Mouse (Mus musculus) cerebellum, adult 2 months (tissue): Measurements from ENCODE around the gene Aldh3b3. TPM values are rescaled to one million over a fixed set of nuclear protein-coding genes. Genes with fewer than 3 reads are reported as not detected.

Experiments
- DNase-seq, 2 experiments: peaks; one replicate each; pipeline ENCODE4 v3.0.0; 2021
- H3K27ac ChIP-seq: fragments of 200-500 bp; 2 replicates; pipeline ENCODE4 v1.5.1; 2012; ENCODE audit warnings: low read length, control low read depth, inconsistent platforms; ENCODE audit not compliant: insufficient read depth
- H3K27me3 ChIP-seq: fragments of 200-500 bp; 2 replicates; pipeline ENCODE4 v1.6.1; 2012; ENCODE audit warnings: inconsistent platforms, mild to moderate bottlenecking, low read length, moderate library complexity; ENCODE audit not compliant: control insufficient read depth, insufficient read depth
- H3K4me1 ChIP-seq: fragments of 200-500 bp; 2 replicates; pipeline ENCODE4 v1.6.1; 2011; ENCODE audit warnings: low read length; ENCODE audit not compliant: control insufficient read depth, insufficient read depth
- H3K4me3 ChIP-seq: fragments of 200-500 bp; replicated peaks from 2 replicates; pipeline ENCODE3; 2011; ENCODE audit warnings: mild to moderate bottlenecking, low read depth, low read length, control low read depth; ENCODE audit not compliant: insufficient read depth
- CTCF ChIP-seq: fragments of 200-500 bp; IDR thresholded peaks from 2 replicates; pipeline ENCODE4 v1.5.1; 2011; ENCODE audit warnings: low read depth, mild to moderate bottlenecking, control low read depth, low read length, moderate library complexity, borderline replicate concordance; ENCODE audit not compliant: insufficient read depth
- POLR2A ChIP-seq: fragments of 200-500 bp; IDR thresholded peaks from 2 replicates; pipeline ENCODE4 v1.6.1; 2011; ENCODE audit warnings: low read length, control low read depth, borderline replicate concordance; ENCODE audit not compliant: insufficient read depth
- WGBS: fragments of 180-500 bp; shearing (Covaris S2); methylation state at CpG from one replicate; pipeline ENCODE4 v1.1.7; 2018; 5-methylcytosine and 5-hydroxymethylcytosine counted together
- polyA plus RNA-seq: library from polyadenylated mRNA; depleted of rRNA; stranded (reverse); fragments of >200 nt; gene quantifications from 2 replicates; pipeline ENCODE4 v1.2.3, GENCODE M21; 2012

The Aldh3b3 gene
- polyA plus RNA-seq, 1 experiment: 0.11 TPM

DNA sequence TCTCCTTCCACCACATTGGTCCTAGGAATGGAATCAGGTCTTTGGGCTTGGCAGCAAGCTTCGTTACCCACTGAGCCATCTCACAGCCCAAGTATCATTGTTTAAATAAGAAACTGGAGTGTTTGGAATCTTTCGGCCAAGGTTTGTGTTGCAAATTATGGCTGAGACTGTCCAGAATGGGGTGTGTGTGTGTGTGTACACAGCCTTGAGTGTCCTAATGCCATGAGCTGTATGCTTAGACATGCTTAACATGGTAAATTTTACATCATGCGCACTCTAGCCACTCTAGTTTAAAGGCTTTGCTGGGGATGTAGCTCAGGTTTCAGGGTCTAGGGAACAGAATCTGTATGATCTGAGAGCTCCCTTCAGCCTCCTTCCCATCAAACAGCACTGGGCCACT, 37.1 kb downstream of the Aldh3b3 start:
- H3K27ac ChIP-seq: no peak overlapping the region
- H3K4me3 ChIP-seq: no peak overlapping the region
- DNase-seq: no peak
- no peak for TF ChIP-seq POLR2A
- no peak for TF ChIP-seq CTCF
- no peaks in the 10 kb centered on the region for H3K27me3 ChIP-seq
- whole genome bisulfite sequencing: 90% methylated on average over 3 of the region's 3 CpGs
- no peaks in the 10 kb centered on the region for H3K4me1 ChIP-seq

DNA sequence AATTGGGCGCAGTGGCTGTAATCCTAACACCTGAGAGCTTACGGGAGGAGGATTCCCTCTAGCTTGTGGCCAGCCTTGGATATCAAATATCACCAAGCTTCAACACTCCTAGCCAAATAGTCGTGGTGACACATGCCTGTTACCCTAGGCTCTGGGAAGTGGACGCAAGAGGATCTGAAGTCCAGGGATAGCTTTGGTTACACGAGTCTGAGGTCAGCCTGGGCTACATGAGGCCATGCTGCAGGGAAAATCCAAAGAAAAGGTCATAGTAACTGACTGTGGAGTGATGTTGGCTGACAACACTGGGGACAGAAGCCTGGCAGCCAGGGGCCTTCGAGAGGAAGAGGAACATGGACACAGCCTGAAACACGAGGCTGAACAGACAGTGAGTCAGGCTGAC, 37.7 kb downstream of the Aldh3b3 start:
- TF ChIP-seq CTCF (no peak), POLR2A (no peak)
- Histone ChIP-seq H3K4me3 (no peak overlapping the region), H3K27ac (no peak overlapping the region), H3K4me1 (peaks cover 3% of the 10 kb centered on the region; the same call in 1 of the 2 replicates), H3K27me3 (no peaks in the 10 kb centered on the region)
- WGBS: 76% methylated on average over 7 of the region's 7 CpGs
- DNase-seq: no peak

DNA sequence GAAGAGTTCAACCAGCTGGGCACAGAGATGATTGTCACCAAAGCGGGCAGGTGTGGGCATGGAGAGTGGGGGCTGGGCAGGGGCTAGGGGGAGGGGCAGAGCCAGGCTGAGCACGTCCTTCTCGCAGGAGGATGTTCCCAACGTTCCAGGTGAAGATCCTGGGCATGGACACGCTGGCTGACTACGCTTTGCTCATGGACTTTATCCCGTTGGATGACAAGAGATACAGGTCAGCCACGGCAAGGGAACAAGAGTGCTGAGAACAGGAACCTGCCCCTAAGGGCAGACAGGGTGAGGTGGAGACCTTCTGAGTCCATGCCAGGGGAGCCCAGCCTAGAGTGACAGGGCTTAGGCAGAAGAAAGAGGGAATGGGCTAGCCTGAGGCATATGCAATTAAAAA, 38.3 kb downstream of the Aldh3b3 start:
- H3K4me1 ChIP-seq: peaks cover 9% of the 10 kb centered on the region; the same call in 1 of the 2 replicates
- no peaks in the 10 kb centered on the region for H3K27me3 ChIP-seq
- no peak overlapping the region for H3K4me3 ChIP-seq
- no peak for TF ChIP-seq CTCF
- no peak for TF ChIP-seq POLR2A
- 76% methylated on average over 8 of the region's 8 CpGs for WGBS
- DNase-seq: no peak
- H3K27ac ChIP-seq: no peak overlapping the region

DNA sequence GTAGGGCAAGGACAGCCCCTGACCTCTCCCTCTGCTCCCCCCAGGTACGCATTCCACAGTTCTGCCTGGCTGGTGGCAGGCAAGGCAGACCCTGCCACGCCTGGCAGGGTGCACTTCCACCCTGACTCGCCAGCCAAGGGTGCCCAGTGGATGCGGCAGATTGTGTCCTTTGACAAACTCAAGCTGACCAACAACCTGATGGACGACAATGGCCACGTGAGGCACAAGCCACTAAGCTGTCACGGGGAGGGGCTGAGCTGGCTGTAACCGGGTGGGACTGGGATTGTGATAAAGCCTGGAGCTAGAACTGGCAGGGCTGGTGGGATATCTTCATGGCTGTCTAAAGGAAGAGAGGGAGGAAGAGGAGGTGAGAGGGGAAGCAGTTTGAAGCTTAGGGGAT, 38.8 kb downstream of the Aldh3b3 start:
- Histone ChIP-seq H3K27me3 (no peaks in the 10 kb centered on the region), H3K27ac (no peak overlapping the region), H3K4me3 (no peak overlapping the region), H3K4me1 (peaks cover 9% of the 10 kb centered on the region; the same call in 1 of the 2 replicates)
- WGBS: 41% methylated on average over 8 of the region's 8 CpGs
- no peak for DNase-seq
- TF ChIP-seq POLR2A (no peak), CTCF (no peak)

DNA sequence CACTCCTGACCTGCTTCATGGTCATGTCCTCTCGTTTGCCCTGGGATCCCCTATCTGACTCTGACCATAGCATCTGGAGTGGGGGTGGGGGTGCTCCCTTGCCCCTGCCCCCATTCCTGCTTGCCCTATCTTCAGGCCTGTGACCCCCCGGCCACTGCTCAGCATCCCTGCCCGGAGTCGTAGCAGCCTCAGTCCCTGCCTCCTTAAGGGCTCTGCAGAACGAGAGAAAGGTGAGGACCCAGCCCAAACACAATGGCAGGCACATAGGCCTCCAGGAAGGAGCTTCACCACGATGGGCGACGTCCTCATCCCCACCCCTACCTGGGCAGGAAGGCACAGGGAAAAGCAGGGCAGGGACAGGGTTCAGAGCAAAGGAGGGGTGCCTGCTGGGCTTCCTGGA, 39.9 kb downstream of the Aldh3b3 start:
- WGBS: 80% methylated on average over 8 of the region's 8 CpGs

DNA sequence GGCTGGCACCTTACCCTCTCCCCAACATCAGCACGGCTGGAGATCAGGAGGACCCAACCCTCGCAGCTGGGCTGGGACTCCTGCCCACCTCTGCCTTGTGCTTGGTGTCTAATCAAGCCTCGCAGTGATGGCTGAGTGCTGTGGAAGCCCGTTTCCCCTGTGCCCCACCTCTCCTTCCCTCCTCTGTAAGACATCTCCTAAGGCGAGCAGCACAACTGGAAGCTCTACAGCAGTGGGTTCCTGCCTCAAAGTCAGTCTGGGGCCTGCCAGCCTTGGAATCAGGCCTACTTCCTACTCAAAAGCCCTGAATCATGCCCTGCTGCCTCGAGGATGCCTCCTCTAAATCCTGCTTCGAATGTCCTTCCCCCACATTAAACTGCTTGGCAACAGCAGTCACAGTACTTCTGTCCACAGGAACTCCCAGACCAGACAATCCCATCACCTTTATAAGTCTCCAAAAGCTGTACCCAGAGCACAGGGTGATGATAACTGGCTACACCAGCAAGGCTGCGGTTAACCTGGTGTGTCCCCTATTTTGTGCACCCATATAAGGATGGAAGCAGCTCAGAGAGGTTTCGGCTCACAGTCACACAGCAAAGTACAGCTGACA, 40.8 kb downstream of the Aldh3b3 start:
- TF ChIP-seq CTCF (no peak), POLR2A (no peak)
- H3K4me3 ChIP-seq: no peak overlapping the region

More for the DNA sequence above, 39.9 kb downstream of the Aldh3b3 start:
- DNase-seq: no peak
- Histone ChIP-seq H3K4me1 (peaks cover 9% of the 10 kb centered on the region; the same call in 1 of the 2 replicates), H3K27ac (no peak overlapping the region), H3K27me3 (no peaks in the 10 kb centered on the region), H3K4me3 (no peak overlapping the region)
- TF ChIP-seq POLR2A (no peak), CTCF (no peak)

DNA sequence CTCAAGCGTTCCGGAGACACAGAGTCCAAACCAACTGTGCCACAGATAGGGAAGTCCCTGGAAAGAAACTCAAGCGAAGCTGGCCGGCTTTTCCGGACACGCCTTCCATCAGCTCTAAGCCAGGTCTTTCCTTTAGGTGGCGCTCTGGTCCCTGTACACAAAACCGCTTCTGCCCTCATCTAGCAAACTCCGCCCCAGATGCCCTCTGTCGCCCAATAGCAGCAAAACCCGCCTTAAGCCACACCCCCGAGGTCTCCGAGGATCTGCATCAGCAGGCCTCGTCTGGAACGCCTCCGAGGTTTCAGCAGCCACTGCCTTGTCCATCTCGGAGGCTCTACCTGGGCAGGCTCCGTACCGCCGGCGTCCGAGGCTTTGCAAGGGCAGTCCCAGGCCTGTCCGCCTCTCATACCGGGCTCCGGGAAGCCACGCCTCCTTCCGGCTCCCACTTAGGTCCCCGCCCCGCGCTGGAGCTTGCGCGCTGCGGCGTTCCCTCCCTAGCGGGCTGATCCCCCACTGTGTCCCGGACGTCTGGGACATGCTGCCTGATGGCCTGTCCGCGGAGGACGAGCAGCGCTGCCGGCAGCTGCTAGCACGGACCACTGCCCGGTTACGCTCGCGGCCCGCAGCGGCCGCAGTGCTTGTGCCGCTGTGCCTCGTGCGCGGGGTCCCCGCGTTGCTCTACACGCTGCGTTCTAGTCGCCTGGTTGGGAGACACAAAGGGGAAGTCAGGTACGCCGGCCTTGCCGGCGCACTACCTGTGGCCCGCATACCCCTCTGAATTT, 41.9 kb downstream of the Aldh3b3 start, which contains the start of the genes Nudt8 and Gm49405:
TSS of gene Nudt8 (plus strand) at position 462 of the 782 bp plus-strand sequence.
TSS of gene Gm49405 (plus strand) at position 508 of the 782 bp plus-strand sequence.
- Histone ChIP-seq H3K27me3 (no peaks in the 10 kb centered on the region), H3K27ac (peak within 1 kb of the TSS; percentile 71), H3K4me1 (peaks cover 9% of the 10 kb centered on the region; the same call in 1 of the 2 replicates), H3K4me3 (peak within 1 kb of the TSS; percentile 52)
- TF ChIP-seq CTCF (peak; percentile 70; the same call in 1 of the 2 replicates), POLR2A (peak; percentile 94)
- under 1% methylated on average over 64 of the region's 64 CpGs for WGBS
- DNase-seq: peak; percentile 97 to 98

More for the DNA sequence above, 40.8 kb downstream of the Aldh3b3 start:
- no peaks in the 10 kb centered on the region for H3K27me3 ChIP-seq
- DNase-seq: no peak
- whole genome bisulfite sequencing: 71% methylated on average over 9 of the region's 9 CpGs
- H3K27ac ChIP-seq: no peak overlapping the region
- peaks cover 9% of the 10 kb centered on the region; the same call in 1 of the 2 replicates for H3K4me1 ChIP-seq
